Mouse (Mus musculus): ENCODE data around the gene Rara.

DNA sequence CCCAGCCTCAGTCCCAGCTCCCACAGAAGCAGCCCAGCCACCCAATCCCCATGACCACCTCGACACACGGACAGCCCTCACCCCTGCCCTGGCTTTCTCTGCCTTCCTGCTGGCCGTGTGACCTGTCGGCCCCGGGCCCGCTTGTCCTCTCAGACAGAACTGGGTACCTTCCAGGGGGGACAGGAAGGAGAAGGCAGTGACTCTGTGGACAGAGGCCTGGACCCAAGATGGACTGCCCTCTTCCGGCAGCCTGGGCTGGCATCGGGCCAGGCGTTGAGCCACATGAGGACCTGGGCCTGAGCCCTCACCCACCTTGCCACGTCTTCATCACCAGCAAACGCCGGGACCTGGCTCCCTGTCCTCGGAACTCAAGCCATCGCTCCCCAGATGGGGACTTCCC lies 46.0 kb downstream of the Rara start:
- TF ChIP-seq CTCF (IDR thresholded peaks at IDR 0.05; ENCODE audit: extremely low read depth, insufficient read depth, insufficient read length, insufficient replicate concordance) (no peak), POLR2A (IDR thresholded peaks at IDR 0.05; ENCODE audit: low read depth, low read length) (no peak)

All from spleen, adult 2 months (tissue).